Mouse (Mus musculus): Measurements from ENCODE around the gene Rasd1.

Gene Rasd1

DNA sequence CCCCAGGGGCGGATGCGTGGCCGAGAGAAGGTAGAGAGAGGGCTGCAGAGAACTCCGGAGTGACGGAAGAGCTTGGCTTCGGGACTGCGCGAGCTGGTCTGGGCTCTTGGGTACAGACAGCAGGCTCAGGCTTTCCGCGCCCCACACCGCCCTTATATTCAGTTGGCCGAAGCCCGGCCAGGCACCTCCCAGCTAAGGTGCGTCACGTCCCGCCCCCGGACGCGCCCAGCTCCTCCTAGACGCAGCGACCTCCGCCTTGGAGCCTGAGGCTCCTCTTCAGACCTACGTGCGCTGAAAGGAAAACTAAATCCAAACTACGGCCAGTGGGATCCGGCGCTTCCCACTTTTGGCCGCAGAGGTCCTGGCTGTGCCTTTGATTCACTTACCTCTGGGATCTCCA lies at the start of gene Rasd1:
Gene Rasd1 (minus strand): TSS at position 127 of the 400 bp plus-strand sequence.
- DNase-seq (ENCODE audit: low spot score): peak; percentile 61

DNA sequence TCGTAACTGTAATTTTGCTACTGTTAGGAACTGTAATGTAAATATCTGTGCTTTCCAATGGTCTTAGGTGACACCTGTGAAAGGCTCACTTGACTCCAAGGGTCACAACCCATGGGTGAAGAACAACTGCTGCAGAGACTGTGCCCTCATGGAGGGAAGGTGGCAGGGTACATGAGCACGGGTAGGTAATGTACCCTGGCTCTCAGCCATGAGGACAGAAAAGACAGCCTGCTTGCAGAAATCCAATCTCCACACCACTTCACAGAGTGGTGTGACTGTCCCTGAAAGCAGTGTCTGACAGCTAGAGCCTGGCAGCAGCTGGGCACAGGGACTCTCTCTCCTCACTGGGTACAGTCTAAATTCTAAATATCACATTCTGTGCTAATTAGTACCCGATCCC lies 46.8 kb upstream of the Rasd1 start:
- no peak for DNase-seq (ENCODE audit: low spot score)

DNA sequence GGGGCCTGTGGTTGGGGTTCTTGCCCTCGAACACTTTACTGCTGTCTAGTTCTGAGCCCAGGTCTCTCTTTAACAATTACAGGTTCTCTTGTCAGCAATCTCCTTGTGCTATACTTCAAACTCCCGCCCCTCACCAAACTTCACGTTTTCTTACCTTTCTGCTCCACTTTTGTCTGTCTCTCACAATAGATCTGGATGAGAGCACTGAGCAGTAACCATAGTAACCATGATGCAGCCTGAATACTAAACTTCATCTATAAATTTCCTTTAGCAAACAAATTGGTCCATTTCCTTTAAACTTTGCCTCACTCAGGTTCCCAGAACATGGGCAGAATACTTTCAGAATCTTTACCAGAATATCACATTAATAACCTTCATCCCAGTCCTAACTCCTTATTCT lies 44.7 kb upstream of the Rasd1 start:
- no peak for DNase-seq (ENCODE audit: low spot score)

DNA sequence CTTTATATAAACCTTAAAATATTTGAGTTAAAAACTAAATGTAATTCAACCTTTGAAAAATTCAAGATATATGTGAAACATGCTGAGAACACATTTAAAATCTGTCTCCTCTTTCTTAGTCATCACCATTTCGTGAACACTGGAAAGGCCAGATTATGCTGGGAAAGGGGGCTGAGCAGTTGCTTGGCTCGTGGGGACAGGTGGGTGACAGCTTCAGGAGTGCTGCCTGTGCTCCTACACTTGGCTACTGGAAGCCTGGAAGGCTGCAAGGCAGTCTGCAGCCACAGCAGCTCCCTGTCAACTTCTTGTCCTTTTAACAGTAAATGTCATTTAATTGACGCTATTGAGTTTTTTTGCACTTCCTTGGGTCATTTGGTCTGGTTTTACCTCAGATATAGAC lies 41.1 kb upstream of the Rasd1 start:
- DNase-seq (ENCODE audit: low spot score): no peak

DNA sequence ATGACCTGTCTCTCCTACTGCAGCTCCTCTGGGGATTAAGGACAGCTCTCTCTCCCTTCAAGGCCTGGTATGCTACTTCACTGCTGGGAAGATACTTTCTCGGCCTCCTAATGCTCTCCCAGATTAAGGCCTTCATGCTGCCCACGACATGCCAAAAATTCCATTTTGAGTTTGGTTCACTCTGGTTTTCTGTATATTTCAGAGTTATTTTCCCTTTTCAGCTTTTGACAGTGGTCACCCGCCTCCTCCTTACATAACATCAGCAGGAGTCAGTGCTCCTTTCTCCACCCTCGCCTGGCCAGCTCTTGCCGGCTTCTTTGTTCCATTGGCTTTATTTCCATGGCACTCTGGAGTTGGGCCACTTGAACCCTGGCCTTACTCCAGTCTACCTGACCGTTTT lies 40.0 kb upstream of the Rasd1 start:
- no peak for DNase-seq (ENCODE audit: low spot score)

DNA sequence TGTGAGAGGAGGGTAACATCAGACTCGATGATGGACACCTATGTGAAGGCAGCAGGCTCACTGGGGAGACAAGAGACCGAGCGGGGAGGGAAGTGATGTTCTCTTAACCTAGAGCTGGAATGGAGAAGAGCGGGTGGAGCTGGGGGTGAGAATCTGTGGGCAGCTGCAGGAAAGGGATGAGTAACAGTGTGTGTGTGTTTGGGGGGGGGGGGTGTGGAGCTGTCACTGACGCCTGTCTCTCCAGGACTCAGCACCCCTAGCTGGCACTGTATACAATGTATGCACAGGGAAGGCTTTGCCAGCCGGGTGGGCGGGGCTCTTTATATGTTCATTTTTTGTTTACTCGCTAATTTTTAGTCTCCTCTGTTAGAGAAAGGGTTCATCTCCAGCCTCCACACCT lies 39.1 kb upstream of the Rasd1 start:
- no peak for DNase-seq (ENCODE audit: low spot score)

DNA sequence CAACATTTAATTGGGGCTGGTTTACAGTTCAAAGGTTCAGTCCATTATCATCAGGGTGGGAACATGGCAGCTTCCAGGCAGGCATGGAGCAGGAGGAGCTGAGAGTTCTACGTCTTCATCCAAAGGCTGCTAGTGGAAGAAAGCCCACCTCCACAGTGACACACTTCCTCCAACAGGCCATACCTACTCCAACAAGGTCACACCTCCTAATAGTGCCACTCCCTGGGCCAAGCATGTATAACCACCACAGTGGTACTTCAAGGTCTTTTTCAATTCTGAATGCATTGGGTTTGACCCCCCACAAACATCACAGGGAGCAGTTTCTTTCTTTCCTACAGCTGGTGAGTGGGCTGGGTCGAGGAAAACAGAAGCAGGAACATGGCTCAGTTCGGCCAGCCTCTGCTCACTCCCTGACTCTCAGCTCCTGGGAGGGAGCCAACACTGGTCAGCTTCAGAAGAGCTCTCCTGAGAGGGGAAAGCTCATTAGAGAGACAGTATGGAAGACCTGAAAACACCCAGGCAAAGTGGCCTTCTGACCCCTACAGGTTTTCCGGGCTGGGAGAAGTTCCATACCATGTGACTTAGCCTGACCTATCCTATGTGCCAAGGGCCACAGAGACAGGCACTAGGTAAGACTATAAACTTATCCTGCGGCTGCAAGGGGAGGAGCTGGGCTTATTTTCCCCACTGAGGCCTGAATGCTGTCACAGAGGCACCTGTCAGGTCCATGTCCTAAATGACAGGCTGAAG lies 36.7 kb upstream of the Rasd1 start:
- DNase-seq (ENCODE audit: low spot score): no peak

DNA sequence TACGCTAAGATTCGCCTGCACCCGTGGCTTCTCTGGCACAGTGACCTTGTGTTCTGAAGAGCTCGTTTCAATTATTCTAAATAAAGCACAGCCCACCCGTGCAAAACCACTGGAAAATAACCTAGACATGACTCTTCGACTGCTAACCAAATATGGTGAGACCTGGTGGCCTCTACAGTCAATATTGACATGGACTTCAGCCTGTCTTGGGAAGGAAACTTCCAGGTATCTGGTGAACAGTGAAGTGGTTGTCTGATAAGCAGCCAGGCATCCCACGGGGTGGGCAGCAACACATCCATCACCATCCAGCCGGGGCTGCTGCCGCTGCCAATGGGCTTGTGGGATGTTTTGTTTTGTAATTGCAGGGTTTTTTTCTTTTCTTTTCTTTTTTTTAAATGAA lies 29.6 kb upstream of the Rasd1 start:
- no peak for DNase-seq (ENCODE audit: low spot score)

DNA sequence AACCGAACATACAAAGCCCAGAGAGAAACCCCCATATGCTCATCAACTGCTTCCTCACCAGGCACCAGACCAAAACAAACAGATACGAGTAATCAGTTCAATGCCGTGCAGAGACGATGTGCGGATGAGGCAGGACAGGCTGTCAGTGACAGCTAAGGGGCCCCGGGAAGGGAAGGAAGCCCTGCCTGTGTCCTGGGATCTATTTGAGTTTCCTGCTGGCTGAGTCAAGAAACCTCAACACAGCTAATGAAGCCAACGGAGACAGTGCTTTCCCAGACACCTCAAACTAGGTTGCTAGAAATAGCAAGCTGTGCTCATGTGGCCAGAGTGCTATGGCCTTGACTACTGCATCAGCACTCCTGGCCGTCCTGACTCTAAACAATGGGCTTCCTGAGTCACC lies 26.6 kb upstream of the Rasd1 start:
- DNase-seq (ENCODE audit: low spot score): no peak

DNA sequence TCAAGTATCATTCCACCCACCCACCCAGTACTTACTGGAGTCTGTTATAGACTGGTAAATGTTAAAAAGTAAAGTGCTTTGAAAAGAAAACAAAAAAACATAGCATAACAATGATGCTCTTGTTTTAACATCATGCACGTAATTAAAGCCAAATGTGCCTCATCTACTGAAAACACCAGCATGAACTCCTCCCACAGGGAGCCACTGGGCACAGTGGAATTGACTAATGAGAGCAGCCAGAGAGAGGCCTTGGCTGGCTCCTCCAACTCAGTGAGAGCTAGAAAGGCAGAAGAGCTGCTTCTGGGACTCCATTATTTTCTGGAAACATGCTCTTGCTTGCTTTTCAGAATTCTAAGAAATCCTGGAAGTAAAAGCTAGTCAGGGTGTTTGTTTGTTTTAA lies 24.7 kb upstream of the Rasd1 start:
- no peak for DNase-seq (ENCODE audit: low spot score)

DNA sequence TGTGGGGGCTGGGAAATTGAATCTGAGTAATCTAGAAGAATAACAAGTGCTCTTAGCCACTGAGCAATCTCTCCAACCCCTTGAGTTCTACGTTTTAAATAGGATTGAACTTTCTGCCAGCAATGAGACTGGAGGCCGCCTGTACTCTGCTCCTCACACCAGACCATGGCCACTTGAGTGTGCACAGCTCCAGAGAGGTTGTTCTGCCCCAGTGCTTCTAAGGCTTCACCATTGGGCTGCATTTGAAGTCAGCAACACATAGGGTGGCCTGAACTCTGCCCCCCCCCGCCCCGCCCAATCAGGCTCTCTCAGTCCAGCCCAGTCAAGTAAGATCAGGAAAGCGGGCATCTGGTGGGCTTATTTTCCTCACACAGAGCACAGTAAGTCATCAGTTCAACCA lies 13.1 kb upstream of the Rasd1 start:
- DNase-seq (ENCODE audit: low spot score): no peak

DNA sequence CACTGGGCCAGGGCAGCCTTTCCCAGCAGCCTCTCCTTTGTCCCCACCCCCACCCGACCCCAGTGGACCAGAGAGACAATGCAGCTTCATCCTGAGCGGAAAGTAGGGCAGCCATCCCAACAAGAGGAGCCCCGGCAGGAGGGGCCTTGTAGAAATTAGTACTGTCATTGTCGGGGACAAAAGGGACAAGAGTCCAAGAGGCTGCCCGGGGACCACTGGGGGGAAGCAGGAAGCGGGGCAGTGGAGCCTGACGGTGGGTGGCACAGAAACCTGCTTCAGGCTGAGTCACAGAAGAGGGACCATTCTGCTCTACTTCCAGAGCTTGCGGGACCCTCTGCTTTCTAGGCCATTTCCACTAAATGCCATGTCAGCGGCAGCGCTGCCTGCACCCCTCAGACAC lies 10.5 kb upstream of the Rasd1 start:
- DNase-seq (ENCODE audit: low spot score): no peak

DNA sequence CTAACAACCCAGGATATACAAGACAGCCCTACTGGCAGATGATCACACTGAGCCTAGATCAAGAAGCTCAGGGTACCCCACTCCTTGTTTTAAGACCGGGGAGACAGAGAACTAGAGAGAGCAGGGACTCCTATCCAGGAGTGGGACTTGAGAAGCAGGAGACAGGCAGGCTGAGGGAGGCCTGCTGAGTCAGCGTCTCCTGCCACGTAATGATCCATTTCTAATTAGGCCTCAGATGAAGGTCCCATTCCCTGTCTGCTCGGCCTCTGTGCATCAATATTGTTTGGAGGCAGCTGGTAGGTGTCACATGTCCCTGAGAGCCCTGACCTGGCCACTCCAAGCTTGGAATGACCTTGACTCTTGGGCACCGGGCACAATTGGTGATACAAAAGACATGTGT lies 8.6 kb upstream of the Rasd1 start:
- no peak for DNase-seq (ENCODE audit: low spot score)

DNA sequence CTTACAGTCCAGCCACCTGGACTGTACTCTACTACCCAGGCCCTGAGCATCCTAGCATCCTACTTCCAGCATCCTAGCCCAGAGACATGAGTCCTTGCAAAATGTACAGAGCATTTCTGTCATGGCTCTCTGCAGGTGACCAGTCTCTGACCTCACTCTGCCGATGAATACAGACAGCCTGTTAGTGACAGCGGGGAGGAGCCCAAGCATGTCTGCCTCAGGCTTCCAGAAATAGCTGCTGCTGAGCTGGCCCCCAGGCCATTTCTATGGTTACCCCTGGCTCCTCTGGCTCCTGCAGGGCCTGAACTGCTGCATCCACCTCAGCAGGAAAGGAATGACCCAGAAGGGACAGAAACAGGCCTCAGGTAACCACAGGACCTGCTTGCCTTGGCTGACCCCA lies 6.9 kb upstream of the Rasd1 start:
- DNase-seq (ENCODE audit: low spot score): no peak

DNA sequence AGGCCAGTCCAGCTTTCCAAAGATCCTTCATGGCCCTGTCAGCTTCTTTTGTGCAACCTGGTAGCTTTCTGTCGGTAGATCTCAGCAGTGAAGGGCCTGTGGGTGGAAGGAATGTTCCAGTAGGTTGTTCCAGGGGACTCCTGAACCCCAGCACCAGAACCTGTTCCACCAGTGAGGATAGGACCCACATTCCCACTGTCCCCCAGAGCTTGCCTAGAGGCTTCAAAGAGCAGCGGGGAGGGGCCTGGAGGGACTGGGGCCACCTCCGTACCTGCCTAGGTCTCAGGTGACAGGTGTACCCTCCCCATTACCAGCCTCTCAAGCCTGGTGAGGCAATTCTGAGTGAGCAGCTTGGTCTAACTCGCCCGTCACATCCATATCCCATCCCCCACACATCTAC lies 6.0 kb upstream of the Rasd1 start:
- no peak for DNase-seq (ENCODE audit: low spot score)

DNA sequence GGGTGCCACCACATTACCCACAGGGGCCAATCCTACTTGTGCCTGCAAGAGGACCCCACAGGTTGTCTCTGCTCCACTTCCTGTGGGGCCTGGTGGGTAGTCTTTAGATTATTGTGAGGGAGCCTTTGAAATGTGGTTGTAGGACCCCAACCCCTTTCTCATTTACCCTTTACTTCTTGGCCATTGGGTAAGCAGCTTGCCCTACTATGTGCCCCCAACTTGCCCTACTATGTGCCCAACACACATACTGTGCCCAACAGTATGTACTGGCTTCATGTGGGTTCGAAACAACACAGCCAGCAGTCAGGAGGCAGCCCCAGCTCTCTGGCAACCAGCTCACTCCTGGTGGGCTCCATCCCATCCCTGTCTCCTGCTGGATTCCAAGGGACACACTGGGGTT lies 3.0 kb upstream of the Rasd1 start:
- no peak for DNase-seq (ENCODE audit: low spot score)

DNA sequence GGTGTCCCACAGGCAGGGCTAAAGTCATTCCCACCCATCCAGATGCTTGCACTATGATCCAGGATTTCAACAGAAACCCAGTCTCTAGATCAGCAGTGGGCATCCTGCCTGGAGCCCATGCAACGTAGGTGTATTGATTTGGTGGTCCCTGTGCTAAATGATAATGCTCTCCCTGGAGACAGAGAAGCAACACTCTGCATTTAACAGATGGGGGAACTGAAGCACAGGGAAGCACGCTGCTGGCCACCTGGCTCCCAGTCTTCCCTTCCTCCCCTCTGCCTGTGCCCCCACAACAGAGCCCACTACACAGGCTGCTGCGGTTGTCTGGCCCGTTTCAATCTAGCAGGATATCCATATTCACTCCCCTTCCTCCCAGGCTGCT lies 1.3 kb upstream of the Rasd1 start:
- DNase-seq (ENCODE audit: low spot score): no peak

DNA sequence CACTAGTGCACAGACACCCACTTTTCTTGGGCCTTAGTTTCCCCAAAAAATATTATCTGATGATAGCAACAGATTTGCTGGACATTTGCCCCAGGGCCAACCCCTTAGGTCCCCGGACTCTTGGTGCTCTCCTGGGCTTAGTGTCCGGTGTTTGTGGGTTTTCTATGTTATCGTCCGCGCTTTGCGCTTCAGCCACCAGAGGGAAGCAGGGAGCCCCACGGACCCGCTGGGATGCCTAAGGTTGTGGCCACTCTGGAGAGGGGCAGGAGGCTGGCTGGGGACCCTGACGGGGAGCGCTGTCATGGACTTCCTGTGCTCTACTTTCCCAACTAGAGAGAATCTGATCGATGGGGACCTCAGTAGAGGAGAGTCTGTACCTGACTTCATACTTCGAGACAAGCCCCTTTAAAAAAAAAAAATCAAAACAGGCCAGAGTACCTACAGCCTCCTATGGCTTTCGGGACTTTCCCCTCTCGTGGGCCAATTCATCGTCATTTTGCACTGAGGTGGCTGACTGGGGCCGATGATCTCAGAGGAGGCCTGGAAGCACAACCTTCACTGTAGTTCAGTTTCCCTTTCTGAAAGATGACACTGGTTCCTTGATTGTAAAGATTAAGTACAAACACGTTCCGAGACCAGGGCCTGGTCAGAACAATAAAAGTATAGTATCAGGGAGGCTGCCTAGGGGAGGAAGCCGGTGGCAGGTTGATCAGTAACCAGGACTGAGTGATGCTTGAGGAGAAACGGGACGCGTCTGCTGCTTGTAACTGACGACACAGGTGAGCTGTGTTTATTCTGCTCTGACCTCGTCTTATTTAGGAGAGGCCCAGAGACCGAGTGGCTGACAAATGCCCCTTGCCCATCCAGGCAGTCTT lies 720 bp upstream of the Rasd1 start:
- DNase-seq (ENCODE audit: low spot score): peak; percentile 62

DNA sequence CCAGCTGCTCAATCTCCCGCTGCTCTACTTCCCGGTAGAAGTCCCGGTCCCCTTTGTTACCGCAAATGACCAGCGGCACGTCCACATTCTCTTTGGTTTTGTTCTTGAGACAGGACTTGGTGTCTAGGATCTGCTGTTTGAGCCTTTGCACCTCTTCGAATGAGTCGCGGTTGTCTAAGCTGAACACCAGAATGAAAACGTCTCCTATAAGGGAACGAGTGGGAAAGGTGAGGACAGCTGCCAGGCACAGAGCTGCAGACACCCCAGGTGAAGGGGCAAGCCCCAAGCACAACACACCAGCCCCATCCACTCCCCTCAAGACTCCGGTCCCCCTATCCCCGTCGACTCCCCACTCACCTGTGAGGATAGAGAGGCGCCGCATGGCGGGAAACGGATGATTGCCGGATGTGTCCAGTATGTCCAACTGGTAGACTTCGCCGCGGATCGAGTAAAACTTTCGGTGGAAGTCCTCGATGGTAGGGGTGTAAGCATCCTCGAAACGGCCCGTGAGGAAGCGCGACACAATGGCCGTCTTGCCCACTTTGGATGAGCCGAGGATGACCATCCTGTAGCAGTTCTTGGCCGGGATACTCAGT lies 483 bp downstream of the Rasd1 start:
- no peak for DNase-seq (ENCODE audit: low spot score)

DNA sequence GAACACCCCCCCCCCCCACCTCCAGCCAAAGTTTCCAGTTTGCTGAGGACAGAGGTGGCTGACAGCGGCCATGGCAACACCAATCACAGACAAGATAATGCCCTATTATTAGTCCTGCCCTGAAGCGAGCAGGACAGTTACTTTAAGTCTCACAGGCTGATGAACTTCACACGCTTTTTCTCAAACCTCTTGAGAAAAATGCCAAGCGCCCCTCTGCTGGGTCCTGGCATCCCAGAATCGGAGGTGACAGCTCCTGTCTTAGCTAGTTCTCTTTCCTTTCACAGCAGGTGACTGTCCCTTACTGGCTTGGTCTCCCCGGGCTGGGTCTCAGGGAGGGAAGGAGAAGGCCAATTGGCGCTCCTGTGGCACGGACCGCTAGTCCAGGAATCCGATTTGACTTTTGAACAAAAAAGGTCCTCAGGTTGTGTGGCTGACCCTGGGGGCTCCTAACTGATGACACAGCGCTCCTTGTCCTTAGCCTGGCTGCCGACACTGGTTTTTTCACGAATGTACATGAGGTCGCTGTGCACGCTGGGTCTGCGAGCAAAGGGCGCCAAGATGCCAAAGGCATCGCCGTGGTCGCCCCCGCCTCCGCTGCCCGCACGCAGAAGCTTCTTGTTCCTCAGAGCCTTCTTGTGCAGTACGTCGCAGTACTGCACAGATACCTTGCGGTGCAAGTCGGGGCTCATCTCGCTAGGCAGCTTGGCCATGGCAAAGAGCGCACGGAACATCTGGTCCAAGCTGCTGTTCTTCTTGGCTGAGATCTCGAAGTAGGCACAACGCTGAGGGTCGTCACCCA lies 1.2 kb downstream of the Rasd1 start:
- DNase-seq (ENCODE audit: low spot score): no peak

DNA sequence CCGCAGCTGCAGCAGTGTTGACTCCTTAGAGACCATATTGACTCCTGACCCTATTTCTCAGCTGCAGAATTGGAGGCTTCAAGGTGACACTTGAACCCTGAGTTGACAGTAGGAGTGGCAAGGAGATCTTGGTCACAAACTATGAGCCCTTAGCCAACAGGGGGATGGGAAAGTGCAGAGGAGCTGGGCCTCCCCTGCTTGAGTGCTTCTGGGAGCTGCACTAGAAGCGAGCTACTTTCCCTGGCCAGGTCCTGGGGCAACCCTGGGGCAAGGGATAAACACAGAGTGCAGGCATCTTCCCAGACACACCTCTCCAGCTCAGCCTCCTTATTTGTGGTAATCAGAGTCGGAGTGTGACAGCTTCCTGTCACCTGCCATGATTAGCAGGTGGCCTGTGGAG lies 2.2 kb downstream of the Rasd1 start:
- DNase-seq (ENCODE audit: low spot score): no peak

DNA sequence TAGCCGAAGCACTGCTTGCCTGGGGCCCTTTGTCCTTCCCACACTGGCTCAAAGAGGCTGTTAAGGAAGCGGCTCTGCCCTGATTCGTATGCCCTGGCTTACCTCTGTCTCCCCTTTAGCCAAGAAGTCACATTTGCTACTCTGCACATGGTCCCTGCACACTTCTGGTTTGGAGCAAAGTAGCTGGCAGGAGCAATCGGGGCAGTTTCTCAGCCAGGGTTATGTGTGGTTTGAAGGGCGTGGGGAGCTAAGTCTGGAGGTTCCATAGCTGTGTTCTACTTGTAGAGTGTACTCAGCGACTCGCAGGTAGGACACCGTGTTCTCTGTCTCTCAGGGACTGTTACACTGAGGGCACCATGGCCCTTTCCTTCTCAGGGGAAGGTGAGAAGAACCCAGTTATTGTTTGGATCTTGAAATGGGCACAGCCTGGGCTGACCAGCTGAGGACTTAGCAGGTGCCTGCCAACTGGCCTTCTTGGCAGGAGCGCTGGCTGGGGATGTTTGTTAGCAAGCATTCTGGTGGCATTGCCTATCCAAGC lies 3.3 kb downstream of the Rasd1 start:
- DNase-seq (ENCODE audit: low spot score): no peak

Data from ovary, postnatal 10 days (tissue).